Mouse (Mus musculus) intestine, embryonic 15.5 days (tissue): ENCODE results near the gene Flii. TPM values are rescaled to one million over a fixed set of nuclear protein-coding genes. Genes with fewer than 3 reads are reported as not detected.

Experiments used
- ATAC-seq: fragments of 200-750 bp; cut with Nextera tagmentation; 2 replicates; pipeline ENCODE4 v1.8.0; 2017; ENCODE audit warnings: moderate TSS enrichment, moderate library complexity
- H3K27ac ChIP-seq: fragments of 300-500 bp; sonication (generic); 2 replicates; pipeline ENCODE4 v1.5.1; 2015; ENCODE audit warnings: mild to moderate bottlenecking, inconsistent platforms
- H3K27me3 ChIP-seq: fragments of 300-500 bp; sonication (generic); replicated peaks from 2 replicates; pipeline ENCODE4 v1.6.1; 2015; ENCODE audit warnings: inconsistent platforms
- H3K36me3 ChIP-seq: fragments of 300-500 bp; sonication (generic); 2 replicates; pipeline ENCODE4 v1.6.1; 2015; ENCODE audit warnings: inconsistent platforms
- H3K4me1 ChIP-seq: fragments of 300-500 bp; sonication (generic); replicated peaks from 2 replicates; pipeline ENCODE4 v1.6.1; 2015; ENCODE audit warnings: inconsistent platforms
- H3K4me2 ChIP-seq: fragments of 300-500 bp; sonication (generic); replicated peaks from 2 replicates; pipeline ENCODE4 v1.6.1; 2015; ENCODE audit warnings: mild to moderate bottlenecking, inconsistent platforms
- H3K4me3 ChIP-seq: fragments of 300-500 bp; sonication (generic); replicated peaks from 2 replicates; pipeline ENCODE4 v1.5.1; 2015; ENCODE audit warnings: inconsistent platforms
- H3K9ac ChIP-seq: fragments of 300-500 bp; sonication (generic); 2 replicates; pipeline ENCODE4 v1.6.1; 2015; ENCODE audit warnings: inconsistent platforms
- H3K9me3 ChIP-seq: fragments of 300-500 bp; sonication (generic); 2 replicates; pipeline ENCODE4 v1.6.1; 2016; ENCODE audit warnings: inconsistent platforms
- WGBS: fragments of 180-500 bp; shearing (Covaris S2); methylation state at CpG from one replicate; pipeline ENCODE4 v1.1.7; 2015; 5-methylcytosine and 5-hydroxymethylcytosine counted together
- polyA plus RNA-seq: library from polyadenylated mRNA; unstranded; fragments of >200 nt; fragmentation: Nextera tagmentation; extraction: Ambion mirVana; gene quantifications from 2 replicates; pipeline ENCODE4 v1.2.1, GENCODE M21; 2015

Flii gene
- polyA plus RNA-seq, 1 experiment from 2014 or later, result 74.8 TPM

GRCm38 (mm10) chr11:60712040-60712439 is 15.0 kb downstream of the Flii start:
- H3K27ac ChIP-seq, result no peak overlapping the region
- H3K9ac ChIP-seq, result no peak overlapping the region
- peaks cover 73% of the 10 kb centered on the region for H3K36me3 ChIP-seq
- no peaks in the 10 kb centered on the region for H3K4me1 ChIP-seq
- H3K4me3 ChIP-seq, result no peak overlapping the region
- no peaks in the 10 kb centered on the region for H3K9me3 ChIP-seq
- no peak overlapping the region for H3K4me2 ChIP-seq
- H3K27me3 ChIP-seq, result no peaks in the 10 kb centered on the region
- ATAC-seq, result no peak
- 93% methylated on average over 18 of the region's 18 CpGs for WGBS

- Histone ChIP-seq H3K27ac (no peak overlapping the region), H3K9me3 (no peaks in the 10 kb centered on the region), H3K4me1 (no peaks in the 10 kb centered on the region), H3K27me3 (no peaks in the 10 kb centered on the region), H3K4me3 (no peak overlapping the region), H3K9ac (no peak overlapping the region), H3K36me3 (peaks cover 75% of the 10 kb centered on the region), H3K4me2 (no peak overlapping the region)
- WGBS, result 89% methylated on average over 17 of the region's 17 CpGs
- ATAC-seq, result no peak
These were observed 15.8 kb downstream of the Flii start for GRCm38 (mm10) chr11:60711218-60711617.

- Histone ChIP-seq H3K9ac (no peak overlapping the region), H3K9me3 (no peaks in the 10 kb centered on the region), H3K36me3 (peaks cover 71% of the 10 kb centered on the region), H3K4me3 (no peak overlapping the region), H3K4me1 (no peaks in the 10 kb centered on the region), H3K27me3 (no peaks in the 10 kb centered on the region), H3K27ac (no peak overlapping the region), H3K4me2 (no peak overlapping the region)
- no peak for ATAC-seq
- 92% methylated on average over 45 of the region's 45 CpGs for WGBS
These were observed 17.3 kb downstream of the Flii start for GRCm38 (mm10) chr11:60709481-60710465.

- Histone ChIP-seq H3K4me3 (no peak overlapping the region), H3K9me3 (no peaks in the 10 kb centered on the region), H3K27ac (no peak overlapping the region), H3K4me1 (no peaks in the 10 kb centered on the region), H3K27me3 (no peaks in the 10 kb centered on the region), H3K9ac (0 out of 2 replicates have a peak overlapping the region, but pooled peaks have one; percentile 20), H3K36me3 (peaks cover 66% of the 10 kb centered on the region), H3K4me2 (no peak overlapping the region)
- WGBS, result 90% methylated on average over 10 of the region's 10 CpGs
- ATAC-seq, result no peak
These were observed 18.4 kb downstream of the Flii start for GRCm38 (mm10) chr11:60708631-60709030.

GRCm38 (mm10) chr11:60707672-60708071 is 19.4 kb downstream of the Flii start:
- Histone ChIP-seq H3K9ac (no peak overlapping the region), H3K36me3 (peaks cover 57% of the 10 kb centered on the region), H3K4me1 (no peaks in the 10 kb centered on the region; the same call in 1 of the 2 replicates), H3K4me2 (no peak overlapping the region), H3K4me3 (no peak overlapping the region), H3K9me3 (no peaks in the 10 kb centered on the region), H3K27me3 (no peaks in the 10 kb centered on the region), H3K27ac (no peak overlapping the region)
- ATAC-seq, result peak; percentile 57
- 50% methylated on average over 3 of the region's 3 CpGs for WGBS

- no peak overlapping the region for H3K27ac ChIP-seq
These were observed 20.2 kb downstream of the Flii start for GRCm38 (mm10) chr11:60706696-60707480.

GRCm38 (mm10) chr11:60706076-60706475 is 21.0 kb downstream of the Flii start:
- ATAC-seq, result no peak
- WGBS, result 93% methylated on average over 7 of the region's 7 CpGs
- H3K27ac ChIP-seq, result no peak overlapping the region
- no peak overlapping the region for H3K4me2 ChIP-seq
- peaks cover 7% of the 10 kb centered on the region for H3K4me1 ChIP-seq
- H3K4me3 ChIP-seq, result no peak overlapping the region
- H3K9me3 ChIP-seq, result no peaks in the 10 kb centered on the region
- H3K36me3 ChIP-seq, result peaks cover 41% of the 10 kb centered on the region
- no peaks in the 10 kb centered on the region for H3K27me3 ChIP-seq
- H3K9ac ChIP-seq, result no peak overlapping the region

More at GRCm38 (mm10) chr11:60706696-60707480, 20.2 kb downstream of the Flii start:
- Histone ChIP-seq H3K36me3 (peaks cover 49% of the 10 kb centered on the region), H3K4me1 (peaks cover 2% of the 10 kb centered on the region; the same call in 1 of the 2 replicates), H3K27me3 (no peaks in the 10 kb centered on the region), H3K9me3 (no peaks in the 10 kb centered on the region), H3K4me2 (no peak overlapping the region), H3K4me3 (no peak overlapping the region), H3K9ac (no peak overlapping the region)
- ATAC-seq, result no peak
- 90% methylated on average over 14 of the region's 14 CpGs for WGBS

GRCm38 (mm10) chr11:60705255-60705654 is 21.8 kb downstream of the Flii start:
- Histone ChIP-seq H3K27me3 (no peaks in the 10 kb centered on the region), H3K4me1 (peaks cover 12% of the 10 kb centered on the region), H3K4me3 (no peak overlapping the region), H3K36me3 (peaks cover 36% of the 10 kb centered on the region), H3K4me2 (no peak overlapping the region), H3K9ac (no peak overlapping the region), H3K27ac (no peak overlapping the region), H3K9me3 (no peaks in the 10 kb centered on the region)
- ATAC-seq, result no peak
- 95% methylated on average over 3 of the region's 3 CpGs for WGBS

- Histone ChIP-seq H3K27me3 (no peaks in the 10 kb centered on the region), H3K9ac (no peak overlapping the region), H3K27ac (no peak overlapping the region), H3K4me2 (no peak overlapping the region), H3K36me3 (peaks cover 33% of the 10 kb centered on the region), H3K4me3 (no peak overlapping the region), H3K4me1 (peaks cover 12% of the 10 kb centered on the region), H3K9me3 (no peaks in the 10 kb centered on the region)
- no peak for ATAC-seq
- WGBS, result 90% methylated on average over 19 of the region's 19 CpGs
These were observed 22.8 kb downstream of the Flii start for GRCm38 (mm10) chr11:60704023-60704880.

- H3K4me2 ChIP-seq, result no peak overlapping the region
- no peak overlapping the region for H3K4me3 ChIP-seq
- no peak overlapping the region for H3K27ac ChIP-seq
- no peaks in the 10 kb centered on the region for H3K27me3 ChIP-seq
- no peaks in the 10 kb centered on the region for H3K9me3 ChIP-seq
- peaks cover 20% of the 10 kb centered on the region for H3K4me1 ChIP-seq
- no peak for ATAC-seq
- WGBS, result 44% methylated on average over 4 of the region's 4 CpGs
- peaks cover 25% of the 10 kb centered on the region for H3K36me3 ChIP-seq
- no peak overlapping the region for H3K9ac ChIP-seq
These were observed 23.9 kb downstream of the Flii start for GRCm38 (mm10) chr11:60703131-60703530.

GRCm38 (mm10) chr11:60701611-60702010 is 25.5 kb downstream of the Flii start:
- no peak overlapping the region for H3K9ac ChIP-seq
- peaks cover 15% of the 10 kb centered on the region; the same call in 1 of the 2 replicates for H3K36me3 ChIP-seq
- WGBS, result 71% methylated on average over 3 of the region's 4 CpGs
- no peak overlapping the region for H3K4me2 ChIP-seq
- no peak for ATAC-seq
- H3K9me3 ChIP-seq, result no peaks in the 10 kb centered on the region
- H3K27ac ChIP-seq, result no peak overlapping the region
- no peaks in the 10 kb centered on the region for H3K27me3 ChIP-seq
- H3K4me3 ChIP-seq, result no peak overlapping the region
- H3K4me1 ChIP-seq, result peaks cover 20% of the 10 kb centered on the region
